Mouse (Mus musculus) intestine, postnatal 0 days (tissue): ENCODE data around the gene Slc12a5. TPM values are rescaled to one million over a fixed set of nuclear protein-coding genes. Genes with fewer than 3 reads are reported as not detected.
A peak's percentile ranks its signal among the peaks of the same experiment; 100 is the strongest.

Source experiments
- ATAC-seq: fragments of 200-750 bp; cut with Nextera tagmentation; 2 replicates; pipeline ENCODE4 v1.8.0; 2017; ENCODE audit warnings: mild to moderate bottlenecking, moderate TSS enrichment, moderate library complexity
- H3K27ac ChIP-seq: fragments of 300-500 bp; sonication (generic); 2 replicates; pipeline ENCODE4 v1.5.1; 2014; ENCODE audit warnings: mild to moderate bottlenecking, low read depth, low read length, moderate library complexity
- H3K27me3 ChIP-seq: fragments of 300-500 bp; sonication (generic); replicated peaks from 2 replicates; pipeline ENCODE4 v1.6.1; 2014; ENCODE audit warnings: low read length, mixed read lengths; ENCODE audit not compliant: control insufficient read depth, insufficient read depth
- H3K36me3 ChIP-seq: fragments of 300-500 bp; sonication (generic); 2 replicates; pipeline ENCODE4 v1.6.1; 2014; ENCODE audit warnings: mild to moderate bottlenecking, moderate library complexity; ENCODE audit not compliant: control insufficient read depth, insufficient read depth
- H3K4me1 ChIP-seq: fragments of 300-500 bp; sonication (generic); replicated peaks from 2 replicates; pipeline ENCODE4 v1.6.1; 2014; ENCODE audit warnings: antibody characterized with exemption, low read length, mixed read lengths; ENCODE audit not compliant: control insufficient read depth, insufficient read depth
- H3K4me2 ChIP-seq: fragments of 300-500 bp; sonication (generic); replicated peaks from 2 replicates; pipeline ENCODE4 v1.6.1; 2014; ENCODE audit warnings: low read depth, mild to moderate bottlenecking, moderate library complexity
- H3K4me3 ChIP-seq: fragments of 300-500 bp; sonication (generic); 2 replicates; pipeline ENCODE4 v1.5.1; 2014; ENCODE audit warnings: low read depth, low read length
- H3K9ac ChIP-seq: fragments of 300-500 bp; sonication (generic); 2 replicates; pipeline ENCODE4 v1.6.1; 2014; ENCODE audit warnings: mild to moderate bottlenecking, low read depth, low read length
- H3K9me3 ChIP-seq: fragments of 300-500 bp; sonication (generic); 2 replicates; pipeline ENCODE4 v1.6.1; 2016; ENCODE audit warnings: mixed run types; ENCODE audit not compliant: control insufficient read depth
- CTCF ChIP-seq: sonication (generic); IDR thresholded peaks from 2 replicates; pipeline ENCODE4 v1.5.1; 2016; ENCODE audit warnings: low read depth, mild to moderate bottlenecking, control low read depth, antibody characterized with exemption, moderate library complexity
- WGBS: fragments of 180-500 bp; shearing (Covaris S2); extraction: QIAGEN DNeasy Blood & Tissue Kit; methylation state at CpG from one replicate; pipeline ENCODE4 v1.1.7; 2014; 5-methylcytosine and 5-hydroxymethylcytosine counted together
- polyA plus RNA-seq: library from polyadenylated mRNA; unstranded; fragments of >200 nt; fragmentation: Nextera tagmentation; extraction: Ambion mirVana; gene quantifications from 2 replicates; pipeline ENCODE4 v1.2.1, GENCODE M21; 2015

Slc12a5 gene
- polyA plus RNA-seq, 1 experiment from 2014 or later: 0.09 TPM

DNA sequence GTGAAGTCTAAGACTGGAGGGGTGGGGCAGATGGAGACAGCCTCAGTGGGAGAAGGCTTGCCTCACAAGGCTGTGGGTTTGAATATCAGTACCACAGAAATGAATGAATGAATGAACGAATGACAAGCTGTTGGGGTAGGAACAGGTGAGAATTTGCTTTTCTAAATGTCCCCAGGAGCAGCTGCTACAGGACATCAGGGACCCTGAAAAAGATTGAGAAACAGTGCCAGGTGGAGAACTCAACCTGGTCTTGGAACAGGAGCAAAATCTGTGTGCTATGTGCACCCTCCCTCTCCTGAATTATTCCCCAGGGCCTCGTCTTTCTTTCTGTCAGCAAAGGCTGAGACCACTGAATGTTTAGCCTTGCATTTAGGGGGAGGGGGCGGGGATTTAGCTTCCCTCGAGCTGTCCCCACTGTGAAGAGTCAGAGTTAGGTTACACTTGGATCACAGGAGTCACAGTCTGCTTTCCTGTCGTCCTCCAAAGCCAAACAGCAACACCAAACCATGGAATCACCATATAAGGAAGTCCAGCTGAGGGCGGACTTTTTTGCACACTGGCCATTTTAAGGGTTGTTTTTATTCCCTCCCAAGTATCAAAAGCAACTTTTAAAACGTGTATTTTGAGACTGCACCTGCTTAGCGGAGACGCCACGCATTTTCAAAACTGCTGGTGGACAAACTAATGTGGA, 20.3 kb upstream of the Slc12a5 start, which contains the start of gene Mmp9:
TSS of gene Mmp9 (plus strand) at position 641 of the 691 bp plus-strand sequence.
- Histone ChIP-seq H3K4me1 (no peaks in the 10 kb centered on the region; the same call in 1 of the 2 replicates), H3K9ac (no peak within 1 kb of the TSS), H3K27ac (no peak within 1 kb of the TSS), H3K36me3 (no peaks in the 10 kb centered on the region), H3K4me2 (no peak within 1 kb of the TSS), H3K27me3 (peaks cover 21% of the 10 kb centered on the region), H3K4me3 (no peak within 1 kb of the TSS), H3K9me3 (no peaks in the 10 kb centered on the region)
- no peak for ATAC-seq
- TF ChIP-seq CTCF: no peak
- 26% methylated on average over 10 of the region's 10 CpGs for WGBS

GRCm38 (mm10) chr2:164942692-164943290, 17.8 kb upstream of the Slc12a5 start:
- H3K9ac ChIP-seq: no peak overlapping the region
- TF ChIP-seq CTCF: no peak
- no peaks in the 10 kb centered on the region for H3K36me3 ChIP-seq
- no peaks in the 10 kb centered on the region; the same call in 1 of the 2 replicates for H3K4me1 ChIP-seq
- no peak overlapping the region for H3K4me2 ChIP-seq
- H3K27ac ChIP-seq: no peak overlapping the region
- H3K9me3 ChIP-seq: no peaks in the 10 kb centered on the region
- H3K4me3 ChIP-seq: no peak overlapping the region
- H3K27me3 ChIP-seq: peaks cover 23% of the 10 kb centered on the region
- ATAC-seq: no peak
- 26% methylated on average over 5 of the region's 5 CpGs for WGBS

- Histone ChIP-seq H3K27me3 (peaks cover 52% of the 10 kb centered on the region), H3K9me3 (no peaks in the 10 kb centered on the region), H3K27ac (no peak overlapping the region), H3K4me1 (no peaks in the 10 kb centered on the region), H3K36me3 (no peaks in the 10 kb centered on the region), H3K4me2 (no peak overlapping the region), H3K4me3 (no peak overlapping the region), H3K9ac (no peak overlapping the region)
- WGBS: 41% methylated on average over 4 of the region's 4 CpGs
- ATAC-seq: no peak
- no peak for TF ChIP-seq CTCF
Measured at GRCm38 (mm10) chr2:164947506-164947905, 13.1 kb upstream of the Slc12a5 start.

DNA sequence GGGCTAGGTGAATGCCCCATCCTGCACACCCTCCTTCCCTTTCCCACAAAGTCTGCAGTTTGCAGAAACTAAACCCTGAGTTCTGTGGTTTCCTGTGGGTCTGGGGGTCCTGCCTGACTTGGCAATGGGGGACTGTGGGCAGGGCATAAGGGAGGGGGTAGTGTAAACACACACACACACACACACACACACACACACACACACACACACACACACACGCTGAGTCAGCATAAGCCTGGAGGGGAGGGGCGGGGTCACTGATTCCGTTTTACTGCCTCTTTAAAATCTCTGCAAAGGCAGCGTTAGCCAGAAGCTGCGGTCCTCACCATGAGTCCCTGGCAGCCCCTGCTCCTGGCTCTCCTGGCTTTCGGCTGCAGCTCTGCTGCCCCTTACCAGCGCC, 12.7 kb upstream of the Slc12a5 start:
- Histone ChIP-seq H3K27ac (no peak overlapping the region), H3K9ac (no peak overlapping the region), H3K36me3 (no peaks in the 10 kb centered on the region), H3K27me3 (peaks cover 56% of the 10 kb centered on the region), H3K9me3 (no peaks in the 10 kb centered on the region), H3K4me1 (no peaks in the 10 kb centered on the region), H3K4me3 (no peak overlapping the region), H3K4me2 (no peak overlapping the region)
- 6% methylated on average over 6 of the region's 7 CpGs for WGBS
- TF ChIP-seq CTCF: no peak
- ATAC-seq: no peak

GRCm38 (mm10) chr2:164948962-164949361, 11.6 kb upstream of the Slc12a5 start:
- TF ChIP-seq CTCF: no peak
- no peak for ATAC-seq
- H3K4me1 ChIP-seq: no peaks in the 10 kb centered on the region
- H3K4me3 ChIP-seq: 0 out of 2 replicates have a peak overlapping the region, but pooled peaks have one; percentile 3
- H3K9me3 ChIP-seq: no peaks in the 10 kb centered on the region
- no peaks in the 10 kb centered on the region for H3K36me3 ChIP-seq
- peaks cover 62% of the 10 kb centered on the region for H3K27me3 ChIP-seq
- no peak overlapping the region; the same call in 1 of the 2 replicates for H3K4me2 ChIP-seq
- no peak overlapping the region for H3K27ac ChIP-seq
- H3K9ac ChIP-seq: no peak overlapping the region
- WGBS: 6% methylated on average over 25 of the region's 25 CpGs

DNA sequence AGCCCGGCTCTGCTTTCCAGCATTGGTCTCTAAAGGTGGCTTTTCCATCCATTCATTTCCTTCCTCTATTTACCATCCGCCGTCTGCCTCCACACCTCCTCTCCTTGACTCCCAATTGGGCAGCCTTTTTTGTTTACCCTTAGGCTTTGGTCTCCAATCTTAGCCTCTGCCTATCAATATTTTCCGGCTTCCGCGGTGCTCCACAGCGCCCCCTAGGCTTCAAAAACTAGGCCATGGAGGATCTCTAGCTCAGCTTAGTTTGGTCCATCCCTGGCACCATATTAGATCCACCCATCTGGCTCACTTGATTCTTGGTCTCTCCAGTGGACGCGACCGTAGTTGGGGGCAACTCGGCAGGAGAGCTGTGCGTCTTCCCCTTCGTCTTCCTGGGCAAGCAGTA, 10.1 kb upstream of the Slc12a5 start:
- no peaks in the 10 kb centered on the region for H3K4me1 ChIP-seq

More for the DNA sequence above, 10.1 kb upstream of the Slc12a5 start:
- Histone ChIP-seq H3K27ac (no peak overlapping the region), H3K36me3 (no peaks in the 10 kb centered on the region), H3K9me3 (no peaks in the 10 kb centered on the region), H3K9ac (no peak overlapping the region), H3K4me3 (no peak overlapping the region), H3K27me3 (peaks cover 65% of the 10 kb centered on the region), H3K4me2 (no peak overlapping the region)
- WGBS: 26% methylated on average over 13 of the region's 13 CpGs
- peak; percentile 60 for TF ChIP-seq CTCF
- no peak for ATAC-seq
